Mouse (Mus musculus) midbrain, embryonic 15.5 days (tissue): ENCODE data around the gene Nol10. TPM values are rescaled to one million over a fixed set of nuclear protein-coding genes. Genes with fewer than 3 reads are reported as not detected.

Experiments
- ATAC-seq: fragments of 200-750 bp; cut with Nextera tagmentation; replicated peaks from 2 replicates; pipeline ENCODE4 v1.8.0; 2017; ENCODE audit warnings: moderate TSS enrichment
- H3K27ac ChIP-seq: fragments of 300-500 bp; sonication (generic); 2 replicates; pipeline ENCODE4 v1.5.1; 2015; ENCODE audit warnings: mild to moderate bottlenecking, inconsistent platforms
- H3K27me3 ChIP-seq: fragments of 300-500 bp; sonication (generic); replicated peaks from 2 replicates; pipeline ENCODE4 v1.6.1; 2015; ENCODE audit warnings: inconsistent platforms
- H3K36me3 ChIP-seq: fragments of 300-500 bp; sonication (generic); replicated peaks from 2 replicates; pipeline ENCODE4 v1.6.1; 2015; ENCODE audit warnings: inconsistent platforms
- H3K4me1 ChIP-seq: fragments of 300-500 bp; sonication (generic); 2 replicates; pipeline ENCODE4 v1.6.1; 2015; ENCODE audit warnings: inconsistent platforms
- H3K4me2 ChIP-seq: fragments of 300-500 bp; sonication (generic); 2 replicates; pipeline ENCODE4 v1.6.1; 2015; ENCODE audit warnings: inconsistent platforms, mild to moderate bottlenecking, moderate library complexity
- H3K4me3 ChIP-seq: fragments of 300-500 bp; sonication (generic); 2 replicates; pipeline ENCODE4 v1.5.1; 2015; ENCODE audit warnings: mild to moderate bottlenecking, inconsistent platforms
- H3K9ac ChIP-seq: fragments of 300-500 bp; sonication (generic); 2 replicates; pipeline ENCODE4 v1.6.1; 2015; ENCODE audit warnings: mild to moderate bottlenecking, inconsistent platforms
- H3K9me3 ChIP-seq: fragments of 300-500 bp; sonication (generic); 2 replicates; pipeline ENCODE4 v1.6.1; 2016; ENCODE audit warnings: inconsistent platforms
- WGBS: fragments of 180-500 bp; shearing (Covaris S2); methylation state at CpG from one replicate; pipeline ENCODE4 v1.1.7; 2015; ENCODE audit warnings: mixed read lengths; 5-methylcytosine and 5-hydroxymethylcytosine counted together
- polyA plus RNA-seq: library from polyadenylated mRNA; unstranded; fragments of >200 nt; fragmentation: Nextera tagmentation; extraction: Ambion mirVana; gene quantifications from 2 replicates; pipeline ENCODE4 v1.2.1, GENCODE M21; 2015

Gene Nol10
- polyA plus RNA-seq, 1 experiment from 2014 or later: 21.6 TPM

GRCm38 (mm10) chr12:17425254-17426169, 77.3 kb downstream of the Nol10 start:
- WGBS: 91% methylated on average over 11 of the region's 11 CpGs
- ATAC-seq: no peak
- Histone ChIP-seq H3K4me1 (no peaks in the 10 kb centered on the region), H3K36me3 (peaks cover 8% of the 10 kb centered on the region; the same call in 1 of the 2 replicates), H3K9me3 (no peaks in the 10 kb centered on the region), H3K27me3 (no peaks in the 10 kb centered on the region), H3K4me3 (no peak overlapping the region), H3K4me2 (no peak overlapping the region), H3K27ac (no peak overlapping the region), H3K9ac (no peak overlapping the region)

- ATAC-seq: no peak
- no peak overlapping the region for H3K4me3 ChIP-seq
- no peak overlapping the region for H3K4me2 ChIP-seq
- no peaks in the 10 kb centered on the region for H3K4me1 ChIP-seq
- no peaks in the 10 kb centered on the region for H3K27me3 ChIP-seq
- WGBS: 70% methylated on average over 3 of the region's 3 CpGs
- no peak overlapping the region for H3K9ac ChIP-seq
- peaks cover 8% of the 10 kb centered on the region; the same call in 1 of the 2 replicates for H3K36me3 ChIP-seq
- no peaks in the 10 kb centered on the region for H3K9me3 ChIP-seq
- no peak overlapping the region for H3K27ac ChIP-seq
These were observed 78.5 kb downstream of the Nol10 start for GRCm38 (mm10) chr12:17426735-17427134.

GRCm38 (mm10) chr12:17430578-17430977, 82.3 kb downstream of the Nol10 start:
- no peak overlapping the region for H3K4me2 ChIP-seq
- no peak overlapping the region for H3K27ac ChIP-seq
- H3K4me3 ChIP-seq: no peak overlapping the region
- no peaks in the 10 kb centered on the region for H3K4me1 ChIP-seq
- no peaks in the 10 kb centered on the region for H3K9me3 ChIP-seq
- H3K36me3 ChIP-seq: peaks cover 2% of the 10 kb centered on the region; the same call in 1 of the 2 replicates
- no peaks in the 10 kb centered on the region for H3K27me3 ChIP-seq
- no peak overlapping the region for H3K9ac ChIP-seq
- 95% methylated on average over 2 of the region's 2 CpGs for WGBS
- ATAC-seq: no peak

- no peak overlapping the region for H3K4me2 ChIP-seq
- ATAC-seq: no peak
- H3K9ac ChIP-seq: no peak overlapping the region
- H3K4me1 ChIP-seq: no peaks in the 10 kb centered on the region
- peaks cover 2% of the 10 kb centered on the region; the same call in 1 of the 2 replicates for H3K36me3 ChIP-seq
- no peak overlapping the region for H3K27ac ChIP-seq
- no peaks in the 10 kb centered on the region for H3K27me3 ChIP-seq
- H3K4me3 ChIP-seq: no peak overlapping the region
- no peaks in the 10 kb centered on the region for H3K9me3 ChIP-seq
- WGBS: 91% methylated on average over 5 of the region's 5 CpGs
These were observed 82.9 kb downstream of the Nol10 start for GRCm38 (mm10) chr12:17431166-17431565.

GRCm38 (mm10) chr12:17431812-17432332, 83.6 kb downstream of the Nol10 start:
- H3K27ac ChIP-seq: no peak overlapping the region
- WGBS: 84% methylated on average over 4 of the region's 4 CpGs
- no peak overlapping the region for H3K4me2 ChIP-seq
- H3K9me3 ChIP-seq: no peaks in the 10 kb centered on the region
- no peak for ATAC-seq
- no peak overlapping the region for H3K4me3 ChIP-seq
- H3K36me3 ChIP-seq: peaks cover 2% of the 10 kb centered on the region; the same call in 1 of the 2 replicates
- H3K9ac ChIP-seq: no peak overlapping the region
- H3K27me3 ChIP-seq: no peaks in the 10 kb centered on the region
- H3K4me1 ChIP-seq: no peaks in the 10 kb centered on the region

GRCm38 (mm10) chr12:17433712-17434111, 85.5 kb downstream of the Nol10 start:
- Histone ChIP-seq H3K27ac (no peak overlapping the region), H3K4me3 (no peak overlapping the region), H3K4me2 (no peak overlapping the region), H3K9me3 (no peaks in the 10 kb centered on the region), H3K27me3 (no peaks in the 10 kb centered on the region), H3K9ac (no peak overlapping the region), H3K4me1 (no peaks in the 10 kb centered on the region), H3K36me3 (no peaks in the 10 kb centered on the region)
- 93% methylated on average over 4 of the region's 4 CpGs for WGBS
- ATAC-seq: no peak

GRCm38 (mm10) chr12:17436471-17436870, 88.2 kb downstream of the Nol10 start:
- Histone ChIP-seq H3K36me3 (no peaks in the 10 kb centered on the region), H3K4me2 (no peak overlapping the region), H3K4me1 (no peaks in the 10 kb centered on the region), H3K27me3 (no peaks in the 10 kb centered on the region), H3K9me3 (no peaks in the 10 kb centered on the region), H3K27ac (no peak overlapping the region), H3K4me3 (no peak overlapping the region), H3K9ac (no peak overlapping the region)
- ATAC-seq: no peak
- 89% methylated on average over 2 of the region's 2 CpGs for WGBS

GRCm38 (mm10) chr12:17440251-17440651, 92.0 kb downstream of the Nol10 start:
- Histone ChIP-seq H3K4me2 (no peak overlapping the region), H3K4me3 (no peak overlapping the region), H3K9me3 (no peaks in the 10 kb centered on the region), H3K27me3 (no peaks in the 10 kb centered on the region), H3K36me3 (no peaks in the 10 kb centered on the region), H3K9ac (no peak overlapping the region), H3K4me1 (no peaks in the 10 kb centered on the region), H3K27ac (no peak overlapping the region)
- 79% methylated on average over 7 of the region's 7 CpGs for WGBS
- ATAC-seq: no peak

GRCm38 (mm10) chr12:17441495-17441894, 93.2 kb downstream of the Nol10 start:
- Histone ChIP-seq H3K4me2 (no peak overlapping the region), H3K4me1 (no peaks in the 10 kb centered on the region), H3K27ac (no peak overlapping the region), H3K9me3 (no peaks in the 10 kb centered on the region), H3K27me3 (no peaks in the 10 kb centered on the region), H3K4me3 (no peak overlapping the region), H3K9ac (no peak overlapping the region), H3K36me3 (no peaks in the 10 kb centered on the region)
- no peak for ATAC-seq
- WGBS: 25% methylated on average over 9 of the region's 9 CpGs

GRCm38 (mm10) chr12:17444406-17444805, 96.1 kb downstream of the Nol10 start:
- Histone ChIP-seq H3K27me3 (no peaks in the 10 kb centered on the region), H3K4me3 (no peak overlapping the region), H3K9ac (no peak overlapping the region), H3K36me3 (no peaks in the 10 kb centered on the region), H3K9me3 (no peaks in the 10 kb centered on the region), H3K27ac (no peak overlapping the region), H3K4me1 (no peaks in the 10 kb centered on the region), H3K4me2 (no peak overlapping the region)
- WGBS: 70% methylated on average over 11 of the region's 11 CpGs
- no peak for ATAC-seq

- 92% methylated on average over 7 of the region's 7 CpGs for WGBS
- no peak for ATAC-seq
- Histone ChIP-seq H3K4me3 (no peak overlapping the region), H3K27ac (no peak overlapping the region), H3K9ac (no peak overlapping the region), H3K4me1 (no peaks in the 10 kb centered on the region), H3K36me3 (no peaks in the 10 kb centered on the region), H3K27me3 (no peaks in the 10 kb centered on the region), H3K4me2 (no peak overlapping the region), H3K9me3 (no peaks in the 10 kb centered on the region)
These were observed 97.0 kb downstream of the Nol10 start for GRCm38 (mm10) chr12:17445251-17445650.

- H3K4me1 ChIP-seq: no peaks in the 10 kb centered on the region
- WGBS: 89% methylated on average over 3 of the region's 3 CpGs
- H3K9me3 ChIP-seq: no peaks in the 10 kb centered on the region
These were observed 100.5 kb downstream of the Nol10 start for GRCm38 (mm10) chr12:17448781-17449180.

GRCm38 (mm10) chr12:17449661-17450091, 101.4 kb downstream of the Nol10 start:
- Histone ChIP-seq H3K9ac (no peak overlapping the region), H3K27me3 (no peaks in the 10 kb centered on the region), H3K4me2 (no peak overlapping the region), H3K9me3 (no peaks in the 10 kb centered on the region), H3K27ac (no peak overlapping the region), H3K4me3 (no peak overlapping the region), H3K4me1 (no peaks in the 10 kb centered on the region), H3K36me3 (no peaks in the 10 kb centered on the region)
- no peak for ATAC-seq
- 87% methylated on average over 4 of the region's 4 CpGs for WGBS

More at GRCm38 (mm10) chr12:17448781-17449180, 100.5 kb downstream of the Nol10 start:
- Histone ChIP-seq H3K4me3 (no peak overlapping the region), H3K4me2 (no peak overlapping the region), H3K27ac (no peak overlapping the region), H3K9ac (no peak overlapping the region), H3K36me3 (no peaks in the 10 kb centered on the region), H3K27me3 (no peaks in the 10 kb centered on the region)
- ATAC-seq: no peak
